Mouse (Mus musculus) natural killer cell, adult 2 months (primary cell): ENCODE data around the gene Cfd.

Source experiments
- DNase-seq, 2 experiments: peaks; one replicate each; pipeline ENCODE4 v3.0.0; 2022; ENCODE audit warnings: low spot score in 2 of 2

Cfd gene

DNA sequence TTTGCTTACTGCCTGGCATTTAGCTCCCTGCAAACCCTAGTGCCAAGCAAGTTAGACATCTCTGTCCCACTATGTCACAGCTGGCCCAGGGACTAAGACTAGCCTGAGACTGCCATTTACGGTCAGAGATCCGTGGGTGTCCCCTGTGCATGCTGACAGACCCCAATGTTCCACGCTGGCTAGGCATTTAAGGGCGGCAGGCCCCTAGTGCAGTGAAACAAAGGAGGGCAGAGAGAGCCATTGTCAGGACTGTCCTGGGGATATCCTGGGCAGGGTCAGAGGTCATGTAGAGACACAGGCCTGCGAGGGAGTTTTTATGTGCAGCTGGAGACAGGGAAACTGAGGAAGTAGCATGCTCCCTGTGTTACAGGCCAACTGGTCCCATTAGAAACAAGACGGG lies 43.2 kb downstream of the Cfd start:
- no peak for DNase-seq

DNA sequence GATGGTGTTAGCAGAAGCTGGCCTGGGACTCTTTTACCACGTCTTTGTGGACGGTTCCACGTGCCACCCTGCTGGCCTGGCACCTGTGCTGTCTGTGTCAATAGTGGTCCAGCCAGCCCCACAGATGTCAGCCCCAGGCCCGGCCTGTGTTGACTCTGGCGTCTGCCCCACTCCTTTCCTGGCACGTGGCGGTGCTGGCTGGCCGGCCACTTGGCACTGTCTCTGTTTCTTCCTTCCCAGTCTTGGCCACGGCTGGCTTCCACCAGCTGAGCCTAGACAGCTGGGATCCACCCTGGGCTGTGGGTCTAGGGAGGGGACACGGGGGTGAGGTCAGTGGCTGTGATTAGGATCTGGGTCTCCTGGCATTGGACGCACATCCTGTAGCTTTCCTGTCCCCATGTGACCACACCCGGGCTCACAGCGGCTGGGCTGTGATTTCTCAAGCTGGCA lies 43.6 kb downstream of the Cfd start:
- no peak for DNase-seq

DNA sequence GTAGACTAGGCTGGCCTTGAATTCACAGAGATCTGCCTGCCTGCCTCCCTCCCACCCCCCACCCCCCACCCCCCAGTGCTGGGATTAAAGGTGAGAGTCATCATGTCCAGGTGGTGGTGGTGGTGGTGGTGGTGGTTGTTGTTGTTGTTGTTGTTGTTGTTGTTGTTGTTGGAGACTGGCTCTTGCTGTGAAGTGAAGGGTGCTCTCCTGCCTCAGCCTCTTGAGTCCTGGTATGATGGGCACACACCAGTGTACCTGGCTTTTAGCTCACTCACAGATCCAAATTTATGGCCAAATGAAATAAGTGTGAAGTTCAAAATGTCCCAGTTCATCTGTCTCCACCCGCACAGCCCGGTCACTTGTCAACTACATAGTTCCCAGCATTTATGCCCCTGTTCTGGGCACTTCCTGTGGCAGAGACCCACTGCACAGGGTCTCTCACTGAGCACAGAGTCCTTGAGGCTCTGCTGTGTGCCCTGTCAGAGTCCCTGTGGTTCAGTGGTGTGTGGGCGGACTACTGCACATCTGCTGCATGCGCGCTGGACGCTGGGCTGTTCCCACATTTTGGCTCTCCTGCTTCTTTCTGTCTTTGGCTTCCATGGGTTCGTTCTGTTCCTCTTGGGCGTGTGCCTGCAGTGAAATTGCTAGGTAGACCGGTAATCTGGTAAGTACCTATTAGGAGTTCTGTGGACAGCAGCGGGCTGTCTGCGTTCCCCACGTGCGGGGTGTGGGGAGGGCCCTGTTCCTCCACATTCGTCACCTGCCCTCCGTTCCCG lies 44.3 kb downstream of the Cfd start:
- no peak for DNase-seq

DNA sequence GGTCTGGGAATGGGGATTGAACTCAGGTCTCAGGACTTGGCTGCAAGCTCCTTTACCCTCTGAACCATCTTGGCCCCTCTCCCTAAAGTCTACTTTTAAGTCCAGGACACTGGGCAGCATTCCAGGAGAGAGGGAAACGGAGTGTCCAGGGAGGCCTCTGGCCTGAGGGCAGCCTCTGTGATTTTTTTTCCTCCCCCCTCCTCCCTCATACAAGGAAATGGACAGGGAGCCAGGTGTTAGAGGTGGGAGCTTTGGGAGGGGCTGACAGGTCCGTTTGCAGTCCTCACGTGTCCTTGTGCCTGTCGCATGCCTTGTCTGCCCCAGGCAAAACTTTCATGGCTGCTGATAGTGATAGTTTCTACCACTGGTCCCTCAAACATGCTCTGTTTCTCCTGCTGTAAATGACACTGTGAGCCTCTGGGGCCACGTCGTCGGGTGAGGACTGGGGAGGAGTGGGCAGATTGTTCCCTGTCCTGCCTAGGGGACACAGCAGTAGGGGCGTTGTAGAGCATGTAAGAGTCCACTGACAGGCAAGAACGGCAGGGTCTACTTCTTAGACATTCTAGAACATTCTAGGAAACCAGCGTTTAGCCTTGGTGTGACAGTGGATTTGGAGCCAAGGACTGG lies 45.7 kb downstream of the Cfd start:
- no peak for DNase-seq

DNA sequence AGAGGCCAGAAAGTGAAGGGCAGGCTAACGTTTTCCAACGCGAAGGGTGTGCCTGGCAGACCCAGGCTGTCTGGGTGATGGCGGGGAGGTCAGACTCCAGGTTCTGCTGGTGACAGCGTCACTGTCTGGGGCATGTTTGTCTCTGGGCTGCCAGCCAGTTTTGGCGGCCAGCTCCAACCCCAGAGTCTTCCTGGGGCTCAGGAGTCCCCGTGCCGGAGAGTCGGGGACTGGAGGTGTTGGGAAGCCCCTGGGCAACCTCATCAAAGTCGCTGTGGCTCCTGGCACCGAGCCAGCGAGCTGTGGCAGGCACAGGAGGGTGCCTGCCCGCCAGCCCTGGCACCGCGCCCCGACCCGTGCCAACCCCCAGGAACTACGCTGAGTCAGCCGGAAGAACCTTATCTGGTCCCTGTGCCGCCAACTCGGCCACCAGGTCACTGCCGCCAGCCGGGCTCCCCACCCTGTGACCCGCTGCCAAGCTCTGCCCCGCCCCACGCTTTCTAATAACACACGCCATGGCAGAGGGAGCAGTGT lies 46.3 kb downstream of the Cfd start:
- peak; percentile 94 to 95 for DNase-seq

DNA sequence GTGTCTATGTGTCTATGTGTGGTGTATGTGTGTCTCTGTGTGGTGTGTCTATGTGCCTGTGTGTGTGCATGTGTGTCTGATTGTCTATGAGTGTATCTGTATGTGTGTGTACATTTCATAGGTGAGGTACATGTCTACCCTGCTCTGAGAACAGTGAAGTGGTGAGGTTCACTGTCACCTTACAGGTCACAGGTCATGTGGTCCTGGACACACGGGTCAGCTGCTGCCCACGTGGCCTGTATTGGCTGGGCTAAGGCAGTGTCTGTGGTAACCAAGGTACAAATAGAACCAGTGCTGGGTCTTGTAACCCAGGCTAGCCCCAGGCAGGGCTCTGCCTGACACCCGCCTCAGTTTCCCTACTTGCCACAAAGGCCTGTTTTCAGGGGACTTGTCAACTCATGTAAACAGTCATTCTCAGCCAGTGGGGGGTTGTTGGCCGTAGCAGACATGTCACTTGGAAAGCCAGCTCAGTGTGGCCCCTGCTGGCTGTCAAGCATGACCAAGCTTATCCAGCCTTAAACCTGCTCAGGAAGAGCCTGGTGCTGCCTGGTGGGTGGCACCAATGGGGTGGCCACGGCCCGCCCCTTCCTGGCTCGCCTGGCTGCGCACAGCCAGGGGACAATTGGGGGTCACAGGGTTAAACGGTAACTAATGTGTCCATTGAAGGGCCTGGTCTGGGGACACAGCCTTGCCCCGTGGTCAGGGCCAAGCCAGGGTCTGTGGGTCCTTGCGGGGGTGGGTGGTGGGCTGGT lies 47.3 kb downstream of the Cfd start:
- DNase-seq: no peak

DNA sequence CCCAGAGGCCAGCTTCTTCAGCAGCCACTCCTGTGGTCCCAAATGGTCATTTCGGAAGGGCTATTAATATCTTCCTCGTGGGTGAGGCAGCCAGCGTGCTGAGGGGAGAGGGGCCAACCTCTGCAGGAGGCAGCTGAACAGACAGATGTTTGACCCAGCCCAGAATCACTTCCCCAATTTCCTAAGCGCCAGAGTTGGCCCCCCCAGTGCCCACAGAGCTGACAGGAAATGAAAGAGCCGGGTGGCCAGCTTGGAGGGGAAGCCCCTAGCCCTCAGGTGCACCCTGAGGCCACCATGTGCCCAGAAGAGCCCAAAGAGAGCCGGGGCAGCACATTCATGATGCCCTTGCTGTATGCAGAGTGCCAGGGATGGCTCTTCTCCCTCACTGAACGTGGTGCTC lies 50.1 kb downstream of the Cfd start:
- DNase-seq: peak in 1 of 2 experiments; percentile 86
